In genomic region chr10:7874194-7874593, GRCm38 (mm10) we compare ENCODE assay signal across 30 mouse cellular contexts. TPM values are rescaled to one million over a fixed set of nuclear protein-coding genes. Genes with fewer than 3 reads are reported as not detected.
A peak's percentile ranks its signal among the peaks of the same experiment; 100 is the strongest.
DNase-seq lines count a peak whose midpoint lies in the region; ATAC-seq and TF ChIP-seq lines count a peak whose summit lies in the region.
"Had no signal": no experiment of that assay in that cellular context is flagged by ENCODE, and none has a peak within 500 bp of the region (broad histone marks: within the 10 kb centered on the region; RNA-seq: fewer than 3 reads in every experiment).

No protein-coding gene starts in this region.

- H3K36me3 ChIP-seq in heart, embryonic 10.5 days = no peaks in the 10 kb centered on the region
- H3K36me3 ChIP-seq in lung, embryonic 15.5 days = no peaks in the 10 kb centered on the region
- H3K36me3 ChIP-seq in midbrain, embryonic 11.5 days (ENCODE audit: control insufficient read depth, insufficient read depth, low read length) = no peaks in the 10 kb centered on the region
- H3K36me3 ChIP-seq in midbrain, postnatal 0 days (ENCODE audit: insufficient read depth, low read length) = no peaks in the 10 kb centered on the region
- H3K36me3 ChIP-seq: embryonic facial prominence, embryonic 12.5 days; embryonic facial prominence, embryonic 15.5 days; forebrain, embryonic 12.5 days; forebrain, embryonic 15.5 days; heart, embryonic 12.5 days; heart, embryonic 15.5 days; hindbrain, embryonic 10.5 days; hindbrain, embryonic 13.5 days had no signal

- no peaks in the 10 kb centered on the region for H3K9me3 ChIP-seq in heart, embryonic 10.5 days
- H3K9me3 ChIP-seq in lung, embryonic 15.5 days = no peaks in the 10 kb centered on the region
- H3K9me3 ChIP-seq in midbrain, embryonic 11.5 days (ENCODE audit: control insufficient read depth, low read length) = no peaks in the 10 kb centered on the region
- no peaks in the 10 kb centered on the region for H3K9me3 ChIP-seq in midbrain, postnatal 0 days (ENCODE audit: low read length)
- H3K9me3 ChIP-seq: embryonic facial prominence, embryonic 12.5 days; embryonic facial prominence, embryonic 15.5 days; forebrain, embryonic 12.5 days; forebrain, embryonic 15.5 days; heart, embryonic 12.5 days; hindbrain, embryonic 10.5 days had no signal

- H3K9ac ChIP-seq in lung, embryonic 15.5 days = no peak overlapping the region
- no peak overlapping the region for H3K9ac ChIP-seq in midbrain, embryonic 11.5 days (ENCODE audit: low read length)
- no peak overlapping the region for H3K9ac ChIP-seq in midbrain, postnatal 0 days (replicated peaks; ENCODE audit: low read length, poor library complexity, severe bottlenecking)
- H3K9ac ChIP-seq: embryonic facial prominence, embryonic 12.5 days; embryonic facial prominence, embryonic 15.5 days; forebrain, embryonic 12.5 days; forebrain, embryonic 15.5 days; heart, embryonic 12.5 days; heart, embryonic 15.5 days; hindbrain, embryonic 13.5 days had no signal

- H3K4me3 ChIP-seq in heart, embryonic 10.5 days = no peak overlapping the region
- H3K4me3 ChIP-seq in lung, embryonic 15.5 days = no peak overlapping the region
- no peak overlapping the region for H3K4me3 ChIP-seq in midbrain, embryonic 11.5 days (ENCODE audit: low read depth, low read length)
- H3K4me3 ChIP-seq in midbrain, postnatal 0 days (ENCODE audit: low read depth, low read length) = no peak overlapping the region
- H3K4me3 ChIP-seq: embryonic facial prominence, embryonic 12.5 days; embryonic facial prominence, embryonic 15.5 days; forebrain, embryonic 12.5 days; forebrain, embryonic 15.5 days; heart, adult 2 months; heart, embryonic 12.5 days; heart, embryonic 15.5 days; hindbrain, embryonic 10.5 days; hindbrain, embryonic 13.5 days had no signal

- no peak overlapping the region for H3K4me2 ChIP-seq in lung, embryonic 15.5 days
- no peak overlapping the region for H3K4me2 ChIP-seq in midbrain, embryonic 11.5 days
- no peak overlapping the region for H3K4me2 ChIP-seq in midbrain, postnatal 0 days (ENCODE audit: low read depth, low read length, poor library complexity, severe bottlenecking)
- H3K4me2 ChIP-seq: embryonic facial prominence, embryonic 12.5 days; embryonic facial prominence, embryonic 15.5 days; forebrain, embryonic 12.5 days; forebrain, embryonic 15.5 days; heart, embryonic 12.5 days; heart, embryonic 15.5 days; hindbrain, embryonic 13.5 days had no signal

- ATAC-seq in lung, embryonic 15.5 days (ENCODE audit: borderline replicate concordance, extremely low read depth, low FRiP score, low TSS enrichment) = peak; percentile 74; the same call in 1 of the 2 replicates
- ATAC-seq in midbrain, embryonic 11.5 days (ENCODE audit: low FRiP score) = no peak
- no peak for ATAC-seq in midbrain, postnatal 0 days (ENCODE audit: low FRiP score)
- ATAC-seq: CD4-positive, CD25-positive, alpha-beta regulatory T cell, adult 4 months; forebrain, embryonic 15.5 days; hindbrain, embryonic 16.5 days had no signal

- no peak overlapping the region for H3K27ac ChIP-seq in heart, embryonic 10.5 days
- H3K27ac ChIP-seq in lung, embryonic 15.5 days = no peak overlapping the region
- no peak overlapping the region for H3K27ac ChIP-seq in midbrain, embryonic 11.5 days (ENCODE audit: low read depth, low read length)
- H3K27ac ChIP-seq in midbrain, postnatal 0 days (ENCODE audit: low read depth, low read length) = no peak overlapping the region
- H3K27ac ChIP-seq: embryonic facial prominence, embryonic 12.5 days; embryonic facial prominence, embryonic 15.5 days; forebrain, embryonic 12.5 days; forebrain, embryonic 15.5 days; heart, adult 2 months; heart, embryonic 15.5 days; hindbrain, embryonic 10.5 days; hindbrain, embryonic 13.5 days had no signal

- WGBS in heart, embryonic 10.5 days = 66% methylated on average over 7 of the region's 7 CpGs
- 53% methylated on average over 7 of the region's 7 CpGs for WGBS in lung, embryonic 15.5 days
- WGBS in midbrain, embryonic 11.5 days = 86% methylated on average over 7 of the region's 7 CpGs
- WGBS in midbrain, postnatal 0 days = 82% methylated on average over 7 of the region's 7 CpGs

- peaks cover 2% of the 10 kb centered on the region; the same call in 1 of the 2 replicates for H3K27me3 ChIP-seq in heart, embryonic 10.5 days (ENCODE audit: insufficient read depth, poor library complexity, severe bottlenecking)
- peaks cover 6% of the 10 kb centered on the region; the same call in 1 of the 2 replicates for H3K27me3 ChIP-seq in lung, embryonic 15.5 days
- no peaks in the 10 kb centered on the region for H3K27me3 ChIP-seq in midbrain, embryonic 11.5 days (ENCODE audit: control insufficient read depth, insufficient read depth, low read length)
- H3K27me3 ChIP-seq in midbrain, postnatal 0 days (ENCODE audit: insufficient read depth, low read length) = no peaks in the 10 kb centered on the region
- H3K27me3 ChIP-seq: embryonic facial prominence, embryonic 12.5 days; forebrain, embryonic 12.5 days; forebrain, embryonic 15.5 days; hindbrain, embryonic 13.5 days had no signal

- peak; percentile 70 for DNase-seq in heart, embryonic 10.5 days (ENCODE audit: low spot score)
- DNase-seq in heart, adult 9 months (ENCODE audit: low spot score in 2 of 2) = no peak
- no peak for DNase-seq in lung, postnatal 14 days
- peak; percentile 37 for DNase-seq in midbrain, embryonic 11.5 days (ENCODE audit: low spot score, missing footprints)
- no peak for DNase-seq in midbrain, postnatal 0 days (ENCODE audit: low spot score)
- no peak for DNase-seq in right cerebral cortex, postnatal 14 days
- DNase-seq: adrenal gland, adult 2 months; adrenal gland, postnatal 14 days; cerebellum, adult 11 months; cerebellum, adult 2 months; cerebellum, adult 9-11 months; cerebellum, postnatal 25 days; gastrocnemius, postnatal 10 days; gastrocnemius, postnatal 36 days; heart, adult 2 months; heart, postnatal 10 days; heart, postnatal 36 days had no signal

- TF ChIP-seq CTCF in midbrain, postnatal 0 days (IDR thresholded peaks at IDR 0.05) = no peak

- peaks cover 12% of the 10 kb centered on the region for H3K4me1 ChIP-seq in heart, embryonic 10.5 days
- H3K4me1 ChIP-seq in lung, embryonic 15.5 days = peaks cover 11% of the 10 kb centered on the region; the same call in 1 of the 2 replicates
- H3K4me1 ChIP-seq in midbrain, embryonic 11.5 days (ENCODE audit: control insufficient read depth, insufficient read depth, low read length) = no peaks in the 10 kb centered on the region
- H3K4me1 ChIP-seq in midbrain, postnatal 0 days (ENCODE audit: insufficient read depth, low read length) = no peaks in the 10 kb centered on the region

RNA-seq across cellular contexts. Expression of gene Zc3h12d, which starts 41.9 kb away (rescaled TPM):
- 0.11 and 0.12 TPM in 2 replicates for polyA plus RNA-seq in heart, embryonic 10.5 days (2016; fragmentation: Nextera tagmentation; extraction: Ambion mirVana)
- 0.14 and 0.23 TPM in 2 replicates for polyA plus RNA-seq in lung, embryonic 15.5 days (2015; fragmentation: Nextera tagmentation; extraction: Ambion mirVana)
- not detected in 2 replicates for polyA plus RNA-seq in midbrain, embryonic 11.5 days (2014; fragmentation: Nextera tagmentation; extraction: Ambion mirVana)
- total RNA-seq in midbrain, postnatal 0 days (2014; rRNA removed) = 0.14 and 0.16 TPM in 2 replicates
- 0.20 and 0.34 TPM in 2 replicates for polyA plus RNA-seq in midbrain, postnatal 0 days (2015; fragmentation: Nextera tagmentation; extraction: Ambion mirVana)
- total RNA-seq: MEL had no signal
- polyA plus RNA-seq: C2C12; forebrain, embryonic 12.5 days had no signal

Comparison
In these comparisons a context has a peak if more than half of its experiments do, and no peak if none do; other contexts are left out.
1. DNase-seq: peak in heart, embryonic 10.5 days (single experiment) and midbrain, embryonic 11.5 days (single experiment); none in heart, adult 9 months (0 of 2), lung, postnatal 14 days (single experiment), midbrain, postnatal 0 days (single experiment) and right cerebral cortex, postnatal 14 days (single experiment).